Mouse (Mus musculus) adrenal gland, postnatal 10 days (tissue): Measurements from ENCODE around the gene Prss35. TPM values are rescaled to one million over a fixed set of nuclear protein-coding genes. Genes with fewer than 3 reads are reported as not detected.

Source experiments
- DNase-seq: peaks from one replicate; pipeline ENCODE4 v3.0.0; 2021; ENCODE audit warnings: mixed read lengths
- long read RNA-seq, 2 experiments: library from polyadenylated mRNA; stranded (forward); transcript quantifications; one replicate each; pipeline ENCODE4 v2.0.0; 2021
- total RNA-seq, 2 experiments: library from RNA; stranded (reverse); gene quantifications; 2 replicates each; pipeline ENCODE4 v1.2.3; 2021

Prss35 gene
- total RNA-seq: 100 to 1,000 TPM in 1 of 2 experiments, 10 to 100 TPM in 1; 80.4 to 108 TPM
- long read RNA-seq, experiment 1, transcript Prss35-201 (2 exons, 3,444 nt): major isoform, 91 of 123 reads
- long read RNA-seq, experiment 1, partial matches to known transcripts: 21 of 123 reads
- long read RNA-seq, experiment 1, other reads (novel, unspliced or antisense): 11 of 123 reads
- long read RNA-seq, experiment 2, transcript Prss35-201 (2 exons, 3,444 nt): major isoform, 75 of 78 reads
- long read RNA-seq, experiment 2, partial matches to known transcripts: 0 of 78 reads
- long read RNA-seq, experiment 2, other reads (novel, unspliced or antisense): 3 of 78 reads

GRCm38 (mm10) chr9:86742959-86743911 is at the start of gene Prss35:
Gene Prss35, plus strand, starts transcription at chr9:86743649.
- DNase-seq: peak; percentile 75

DNA sequence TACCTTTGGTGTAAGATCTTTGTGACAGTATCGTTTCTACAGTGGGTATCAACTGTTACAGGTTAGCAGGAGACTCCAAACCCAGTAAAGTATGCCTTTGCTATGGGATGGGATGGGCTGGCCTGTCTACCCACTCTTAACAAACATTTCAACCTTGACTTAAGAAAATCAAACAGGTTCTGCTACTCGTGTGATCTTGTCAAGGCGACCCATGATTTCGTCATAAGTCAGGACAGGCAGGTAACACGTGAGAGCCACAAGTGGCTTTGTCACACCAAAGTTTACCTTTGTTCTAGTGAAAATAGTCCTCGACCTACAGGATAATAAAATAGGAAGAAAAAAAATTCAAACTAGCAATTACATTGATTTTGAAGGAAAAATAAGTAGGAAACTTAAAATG is 49.5 kb upstream of the Prss35 start:
- no peak for DNase-seq

DNA sequence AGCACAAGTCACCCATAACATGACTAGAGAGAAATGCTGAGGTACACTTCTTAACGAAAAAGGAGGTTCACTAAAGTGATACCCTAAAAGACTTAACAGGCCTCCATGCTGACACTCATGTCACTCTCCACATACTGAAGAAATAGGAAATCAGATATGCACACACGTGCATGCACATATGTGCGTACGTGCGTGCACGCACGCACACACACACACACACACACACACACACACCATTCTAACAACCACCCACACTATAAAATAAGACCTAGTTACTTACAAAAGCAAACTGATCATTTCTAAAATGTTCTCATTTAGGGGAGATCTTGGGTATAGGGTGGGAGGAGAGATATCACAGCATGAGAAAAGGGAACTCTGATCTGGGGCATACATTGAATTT is 48.8 kb upstream of the Prss35 start:
- no peak for DNase-seq

DNA sequence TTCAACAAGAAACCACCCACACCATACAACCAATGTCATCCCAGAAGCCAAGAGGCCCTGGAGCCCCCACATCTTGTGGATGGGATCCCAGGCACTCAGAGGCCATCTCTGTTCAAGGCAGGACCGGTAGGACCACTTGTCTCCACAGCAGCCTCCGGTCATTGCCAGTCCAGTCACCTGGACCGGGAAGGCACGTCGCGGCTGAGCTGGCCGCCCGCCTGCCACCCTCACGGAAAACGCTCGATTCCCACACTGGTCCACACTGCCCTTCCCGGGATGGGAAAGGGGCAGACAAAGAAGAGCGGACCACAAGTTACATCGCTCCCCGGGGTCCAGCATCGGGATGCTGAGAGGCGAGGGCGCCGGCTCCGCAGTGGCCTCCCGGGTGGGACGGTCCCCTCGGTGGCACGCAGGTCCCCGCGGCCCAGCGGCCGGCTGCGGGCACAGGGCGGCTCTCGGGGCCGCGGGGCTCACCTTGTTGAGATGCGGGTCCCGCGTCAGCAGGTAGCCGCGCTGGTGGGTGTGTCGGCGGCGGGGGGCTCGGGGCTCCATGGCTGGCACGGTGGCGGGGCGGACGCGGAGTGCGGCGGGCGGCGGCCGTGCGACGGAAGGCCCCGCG is 48.1 kb upstream of the Prss35 start:
- DNase-seq: peak; percentile 53

GRCm38 (mm10) chr9:86695818-86696261 is 47.6 kb upstream of the Prss35 start, which contains the start of gene Me1:
Gene Me1, minus strand, starts transcription at chr9:86695953.
- DNase-seq: peak; percentile 81

- DNase-seq: no peak
Measured at GRCm38 (mm10) chr9:86701264-86701663, 42.2 kb upstream of the Prss35 start.

DNA sequence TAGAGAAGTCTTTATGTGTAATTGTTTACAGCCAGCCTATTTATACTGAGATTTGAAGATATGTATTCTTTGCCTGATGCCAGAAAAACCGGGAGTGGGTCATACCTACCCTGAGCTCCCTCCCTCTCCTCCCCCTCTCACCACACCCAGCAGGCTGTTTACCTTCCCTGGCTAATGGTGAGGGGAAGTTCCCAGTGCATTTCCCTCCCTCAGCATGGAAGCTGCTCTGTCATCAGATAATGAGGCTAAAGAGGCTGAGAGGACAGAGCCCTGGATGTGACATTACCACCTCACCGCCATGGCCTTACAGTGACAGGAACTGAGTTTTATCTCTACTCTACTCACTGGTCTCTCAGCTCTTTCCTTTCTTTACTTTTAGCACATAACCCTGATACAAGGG is 41.6 kb upstream of the Prss35 start:
- no peak for DNase-seq

DNA sequence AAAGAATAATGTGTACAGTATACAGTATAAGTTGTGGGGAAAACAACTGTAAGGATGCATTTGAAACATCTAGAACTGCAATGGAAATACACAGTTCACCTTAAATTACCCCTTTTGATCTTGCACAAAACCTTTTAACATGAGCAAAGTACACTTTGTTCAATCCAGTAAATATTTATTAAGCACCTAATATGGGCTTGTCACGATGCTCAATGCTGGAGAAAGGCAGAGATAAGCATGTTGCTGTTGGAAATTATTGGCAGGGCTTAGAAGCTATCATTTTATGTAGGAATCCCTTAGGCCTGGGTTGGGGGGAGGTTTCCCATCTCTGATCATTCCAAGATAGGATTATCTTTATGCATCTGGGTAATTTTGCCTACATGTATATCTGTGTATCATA is 36.0 kb upstream of the Prss35 start:
- no peak for DNase-seq

DNA sequence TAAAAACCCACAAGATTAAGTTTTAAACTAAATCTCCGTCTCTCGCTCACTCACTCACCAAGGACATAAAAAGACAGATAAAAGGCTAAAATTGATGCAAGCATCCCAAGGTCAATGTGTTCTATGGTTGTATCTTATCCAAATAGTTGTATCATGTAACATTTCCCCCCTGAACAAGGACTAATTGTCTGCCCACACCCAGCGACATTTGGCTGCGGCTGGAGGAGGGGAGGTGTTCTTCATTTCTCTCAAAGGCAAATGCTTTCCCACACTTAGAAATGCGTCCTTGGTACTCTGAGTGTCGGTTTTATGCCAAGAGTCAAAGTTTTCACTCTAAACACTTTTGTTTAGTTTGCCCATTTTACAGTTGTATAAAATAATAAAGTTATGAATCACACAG is 34.5 kb upstream of the Prss35 start:
- peak; percentile 46 for DNase-seq

- no peak for DNase-seq
Measured at GRCm38 (mm10) chr9:86710091-86710634, 33.3 kb upstream of the Prss35 start.

- no peak for DNase-seq
Measured at GRCm38 (mm10) chr9:86712648-86713047, 30.8 kb upstream of the Prss35 start.

- no peak for DNase-seq
Measured at GRCm38 (mm10) chr9:86714089-86714488, 29.4 kb upstream of the Prss35 start.

DNA sequence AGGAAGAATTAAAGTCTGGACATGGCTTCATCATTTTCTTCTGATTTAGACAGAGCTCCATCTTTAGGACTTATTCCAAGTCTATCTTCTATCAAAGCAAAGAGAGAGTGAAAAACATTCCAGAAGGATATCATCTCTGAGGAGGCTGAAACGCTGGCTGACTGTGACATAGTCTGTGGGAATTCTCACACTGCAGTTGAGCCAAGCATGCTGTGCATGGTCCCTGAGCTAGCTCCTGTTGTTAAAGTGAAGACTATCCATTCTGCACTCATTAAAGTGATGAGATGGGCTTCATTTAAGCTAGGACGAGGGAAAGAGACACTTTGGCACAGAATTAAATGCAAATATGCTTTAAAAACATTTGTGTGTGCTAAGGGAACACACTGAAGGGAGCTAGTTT is 26.9 kb upstream of the Prss35 start:
- peak; percentile 17 for DNase-seq

DNA sequence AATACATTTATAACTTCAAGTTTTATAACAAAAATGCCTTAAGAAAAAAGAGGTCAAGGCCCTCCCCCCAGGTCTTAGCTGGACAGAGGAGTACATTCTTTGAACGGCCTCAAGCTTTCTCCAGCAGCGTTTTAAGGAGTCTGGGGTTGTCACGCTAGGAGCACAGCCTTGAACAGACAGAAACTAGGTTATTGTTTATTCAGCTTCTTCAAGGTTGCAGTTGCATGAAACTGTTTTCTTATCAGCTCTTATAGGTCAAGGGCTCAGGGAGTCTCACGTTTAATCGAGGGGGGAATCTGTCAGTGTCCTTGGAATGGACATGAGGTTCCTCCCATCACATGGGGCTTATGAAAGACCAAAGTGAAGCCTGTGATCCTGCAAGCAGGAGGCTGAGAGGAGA is 26.3 kb upstream of the Prss35 start:
- peak; percentile 47 for DNase-seq

DNA sequence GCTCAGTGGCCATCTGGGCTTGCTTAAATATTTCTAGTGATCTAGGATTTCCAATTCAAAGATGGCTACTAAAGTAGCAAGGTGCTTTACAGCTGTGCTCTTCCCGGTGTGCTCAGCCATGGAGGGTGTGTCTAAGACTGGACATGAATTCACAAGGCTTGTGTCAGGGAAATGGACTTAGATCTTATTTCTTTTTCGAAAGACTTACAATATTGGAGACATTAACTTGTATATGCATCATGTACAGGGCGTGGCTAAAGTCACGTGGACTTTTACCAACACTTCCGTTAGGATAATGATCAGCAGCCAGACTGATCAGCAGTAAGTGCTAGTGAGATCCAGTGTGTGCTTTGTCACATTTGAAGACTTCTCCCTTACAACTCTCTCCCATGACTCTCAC is 23.2 kb upstream of the Prss35 start:
- DNase-seq: no peak

DNA sequence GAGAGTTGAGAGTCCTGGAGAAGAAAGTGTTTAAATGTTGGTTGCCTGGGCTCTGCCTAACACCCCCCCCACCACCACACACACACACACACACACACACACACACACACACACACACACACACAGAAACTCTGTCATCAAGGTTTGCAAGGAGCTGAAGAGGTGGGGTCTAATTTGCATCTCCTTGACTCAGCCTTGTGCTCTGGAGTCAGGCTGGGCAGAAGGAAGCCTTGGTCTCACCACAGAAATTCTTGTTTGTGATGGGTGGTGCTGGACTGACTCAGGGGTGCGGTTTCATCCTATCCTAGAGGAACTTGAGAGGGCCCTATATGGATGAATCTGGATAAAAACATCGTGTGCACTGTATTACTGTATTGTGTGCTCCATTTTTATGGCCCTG is 22.7 kb upstream of the Prss35 start:
- no peak for DNase-seq

DNA sequence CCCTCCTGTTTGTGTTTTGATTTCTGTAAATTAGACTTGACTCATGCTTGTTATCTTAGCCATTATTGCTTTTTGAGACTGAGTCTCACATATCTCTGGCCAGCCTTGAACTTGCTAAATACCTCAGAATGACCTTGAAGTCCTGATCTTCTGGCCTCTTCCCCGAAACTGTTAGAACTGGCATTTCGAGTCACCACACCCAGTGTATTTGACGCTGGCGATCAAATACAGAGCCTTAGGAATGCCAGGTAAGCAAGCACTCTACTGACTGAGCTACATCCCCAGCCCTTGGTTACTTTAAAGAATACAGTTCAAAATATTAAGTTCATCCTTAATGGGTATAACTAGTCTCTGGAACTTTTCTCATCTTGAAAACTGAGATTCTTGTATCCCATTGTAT is 18.4 kb upstream of the Prss35 start:
- DNase-seq: no peak

- DNase-seq: no peak
Measured at GRCm38 (mm10) chr9:86725604-86726380, 17.7 kb upstream of the Prss35 start.

- no peak for DNase-seq
Measured at GRCm38 (mm10) chr9:86726381-86726720, 17.1 kb upstream of the Prss35 start.

DNA sequence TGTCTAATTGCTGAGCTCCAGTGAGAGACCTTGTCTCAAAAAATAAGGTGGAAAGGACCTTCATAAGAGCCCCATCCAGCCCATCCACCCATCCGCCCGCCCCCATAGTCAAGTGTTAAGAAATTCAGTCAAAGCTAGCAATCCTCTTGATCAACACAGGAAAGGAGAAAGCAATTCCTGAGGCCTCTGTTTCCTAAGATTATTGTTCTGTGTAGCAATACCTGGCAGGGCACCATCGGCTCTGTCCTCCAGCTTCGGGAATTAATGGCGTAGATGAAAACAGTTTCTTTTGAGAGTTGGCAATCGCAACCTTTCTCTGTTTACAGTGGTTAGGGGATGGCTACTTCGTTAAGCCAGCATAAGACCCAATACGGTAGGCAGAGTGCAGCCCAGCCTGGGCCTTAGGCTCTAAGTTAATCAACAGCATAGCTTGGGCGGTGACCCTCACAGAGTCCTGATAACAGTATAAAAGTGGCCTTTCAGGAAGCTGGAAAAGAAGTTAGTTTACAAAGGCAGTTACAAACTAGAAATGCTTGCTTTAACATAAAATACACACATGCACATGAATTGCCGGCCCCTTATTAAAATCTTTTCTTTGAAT is 15.1 kb upstream of the Prss35 start:
- DNase-seq: peak; percentile 65

GRCm38 (mm10) chr9:86729084-86729483 is 14.4 kb upstream of the Prss35 start:
- no peak for DNase-seq
